Mouse (Mus musculus) brain, embryonic 18.5 days (tissue): ENCODE measurements at regions not wholly inside any gene's neighbourhood (a gene's known extent, or its start where the extent isn't known, plus 50 kb on each side); places are given as distances from the start of the nearest gene placed in this dataset.
"Not testable (repeated sequence)": the region's sequence is repeated elsewhere in the genome, so short reads cannot be mapped to it uniquely, and the experiment has no call there.

Experiments used
- DNase-seq: peaks from one replicate; pipeline ENCODE4 v3.0.0-alpha.2; 2012; ENCODE audit warnings: low read depth, low spot score

DNA sequence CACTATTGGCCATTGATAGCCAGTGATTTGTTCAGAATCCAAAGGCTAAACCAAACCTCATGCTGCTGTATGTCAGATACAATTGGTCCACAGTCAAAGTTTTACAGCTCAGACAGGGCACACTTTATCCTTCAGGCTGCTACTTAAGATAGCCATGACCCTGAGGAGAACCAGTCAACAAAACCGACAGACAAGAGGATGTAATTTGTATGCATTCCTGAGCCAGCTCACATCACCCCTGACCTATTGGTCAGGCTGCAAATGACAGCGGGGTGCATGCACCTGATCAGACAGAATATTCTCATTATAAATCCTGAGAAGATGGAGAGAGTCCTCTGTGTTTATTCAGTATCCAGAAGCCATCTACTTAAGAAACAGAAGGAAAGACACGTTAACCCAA, 315.5 kb upstream of the Pou3f2 start:
- no peak for DNase-seq

DNA sequence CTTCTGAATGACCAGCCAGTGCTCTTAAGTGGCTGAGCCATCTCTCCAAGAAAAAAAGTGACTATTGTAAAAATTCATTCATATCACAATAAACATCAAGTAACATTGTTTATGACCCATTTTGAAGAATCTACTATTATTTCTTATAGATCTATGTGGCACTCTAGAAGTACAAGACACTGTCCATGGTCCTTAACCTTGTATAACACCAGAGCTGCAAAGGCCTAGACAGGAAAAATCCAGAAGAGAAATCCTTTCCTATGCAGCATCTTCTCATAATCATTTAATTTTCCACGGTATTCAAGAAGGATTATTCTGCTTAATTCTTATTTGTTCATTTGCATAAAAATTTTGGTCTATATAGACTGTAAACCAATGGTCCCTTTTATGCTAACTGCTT, 304.7 kb upstream of the Pou3f2 start:
- no peak for DNase-seq

DNA sequence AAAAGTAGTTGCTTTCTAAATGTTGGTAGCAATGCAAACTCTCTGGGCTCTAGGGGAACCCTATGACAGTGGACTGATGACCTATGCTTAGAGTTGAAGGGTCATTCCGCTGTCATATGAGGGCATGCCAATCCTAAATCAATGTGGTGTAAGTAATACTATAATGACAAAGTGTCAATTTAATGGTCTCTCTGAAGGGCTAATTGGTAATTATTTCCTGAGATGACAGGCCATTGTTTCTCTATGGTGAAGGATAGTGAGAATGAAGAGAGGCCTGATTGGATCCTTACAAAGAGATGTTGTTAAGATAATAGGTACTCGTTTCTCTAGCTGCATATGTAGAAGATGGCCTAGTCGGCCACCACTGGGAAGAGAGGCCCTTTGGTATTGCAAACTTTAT, 299.7 kb upstream of the Pou3f2 start:
- DNase-seq = no peak

DNA sequence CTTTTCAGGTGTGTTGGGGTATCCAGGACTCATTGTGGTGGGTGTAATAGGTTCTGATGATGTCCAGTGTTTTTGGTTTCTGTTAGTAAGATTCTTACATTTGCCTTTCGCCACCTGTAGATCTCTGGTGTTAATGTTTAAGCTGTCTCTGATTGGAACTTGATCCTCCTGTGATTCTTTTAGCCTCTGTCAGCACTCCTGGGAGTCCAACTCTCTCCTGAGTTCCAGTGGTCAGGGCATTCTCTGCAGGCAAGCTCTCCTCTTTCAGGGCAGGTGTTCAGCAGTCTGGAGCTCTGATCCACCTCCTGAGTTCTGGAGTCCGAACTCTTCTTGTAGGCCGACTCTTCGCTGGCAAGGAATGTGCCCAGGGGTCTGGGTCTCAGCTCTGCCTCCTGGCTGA, 274.9 kb upstream of the Pou3f2 start:
- DNase-seq = not testable (repeated sequence)
